Mouse (Mus musculus) bone marrow, adult 2 months (tissue): ENCODE measurements around the gene Defb20.

Experiments
- CTCF ChIP-seq: fragments of 200-500 bp; IDR thresholded peaks from 2 replicates; pipeline ENCODE4 v1.5.1; 2011; ENCODE audit warnings: low read length, control low read depth; ENCODE audit not compliant: control insufficient read depth, insufficient read depth
- POLR2A ChIP-seq: fragments of 200-500 bp; IDR thresholded peaks from 2 replicates; pipeline ENCODE4 v1.6.1; 2011; ENCODE audit warnings: low read depth, mild to moderate bottlenecking, control low read depth, low read length, borderline replicate concordance; ENCODE audit not compliant: control insufficient read depth

DNA sequence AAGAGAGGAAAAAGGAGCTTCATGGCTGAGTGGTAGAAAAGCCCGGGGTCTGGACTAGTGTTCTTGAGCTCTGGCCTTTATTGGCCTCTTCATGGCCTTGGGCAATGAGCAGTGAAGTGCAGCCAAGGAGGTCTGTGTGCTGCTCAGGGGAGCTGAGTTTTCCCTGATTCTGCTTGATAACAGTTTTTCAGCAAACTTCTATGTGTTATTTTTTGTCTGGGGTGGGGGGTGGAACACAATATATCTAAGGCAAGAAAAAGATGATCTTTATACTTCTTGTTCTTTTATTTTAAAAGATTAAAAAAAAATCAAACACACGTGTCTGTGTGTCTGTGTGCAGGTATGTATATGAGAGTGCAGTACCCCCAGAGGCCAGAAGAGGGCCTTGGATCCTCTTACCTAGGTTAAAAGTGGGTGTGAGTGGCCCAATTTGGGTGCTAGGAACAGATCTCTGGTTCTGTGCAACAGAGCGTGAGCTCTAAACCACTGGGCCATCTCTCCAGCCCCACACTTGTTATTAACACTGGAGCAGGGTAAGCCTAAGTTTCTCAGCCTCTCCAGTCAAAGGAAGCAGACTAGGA lies 12.2 kb upstream of the Defb20 start, which contains the start of gene Defb23:
- TF ChIP-seq POLR2A (no peak), CTCF (no peak)
